In genomic region chr11:121686674-121687073, GRCm38 (mm10) we compare ENCODE assay signal across 11 mouse cellular contexts. TPM values are rescaled to one million over a fixed set of nuclear protein-coding genes. Genes with fewer than 3 reads are reported as not detected.
DNase-seq lines count a peak whose midpoint lies in the region; TF ChIP-seq lines count a peak whose summit lies in the region.
"Had no signal": no experiment of that assay in that cellular context is flagged by ENCODE, and none has a peak within 500 bp of the region (broad histone marks: within the 10 kb centered on the region; RNA-seq: fewer than 3 reads in every experiment).

No protein-coding gene starts in this region.

- no peak for TF ChIP-seq POLR2A in embryonic fibroblast, embryonic 13.5 days (IDR thresholded peaks at IDR 0.05; ENCODE audit: low read depth, low read length)

- peak; percentile 15 for DNase-seq in gastrocnemius, postnatal 14 days
- DNase-seq in gastrocnemius, postnatal 36 days = no peak
- DNase-seq in 3T3-L1 (ENCODE audit: low read depth, low spot score) = peak; percentile 80
- DNase-seq in kidney, adult 9 months = peak; percentile 76
- DNase-seq in ovary, adult 18-20 months (ENCODE audit: low spot score) = no peak
- DNase-seq in embryo, embryonic 10 days (ENCODE audit: low spot score) = no peak
- no peak for DNase-seq in left cerebral cortex, postnatal 25 days (ENCODE audit: low spot score in 2 of 2)
- DNase-seq: cerebellum, adult 11-12 months; right cerebral cortex, postnatal 25 days had no signal

- TF ChIP-seq CTCF in embryonic fibroblast, embryonic 13.5 days (IDR thresholded peaks at IDR 0.05; ENCODE audit: borderline replicate concordance, insufficient read depth, low read length) = no peak

- no peak overlapping the region for H3K4me3 ChIP-seq in embryonic fibroblast, embryonic 13.5 days (ENCODE audit: insufficient read depth, low read length)
- H3K4me3 ChIP-seq: neural tube, embryonic 13.5 days had no signal

- H3K27ac ChIP-seq in embryonic fibroblast, embryonic 13.5 days (ENCODE audit: insufficient read depth, low read length) = peak overlapping the region; percentile 39
- H3K27ac ChIP-seq: neural tube, embryonic 13.5 days had no signal

- peaks cover 3% of the 10 kb centered on the region for H3K4me1 ChIP-seq in embryonic fibroblast, embryonic 13.5 days (ENCODE audit: control insufficient read depth, insufficient read depth, low read length)
- H3K4me1 ChIP-seq: neural tube, embryonic 13.5 days had no signal

- intact Hi-C loops in gastrocnemius, postnatal 14 days (cut with DNase I; ENCODE audit: low total_unique reads) = no loop called here
- intact Hi-C loops in gastrocnemius, postnatal 36 days (cut with DNase I) = no loop called here
- intact Hi-C loops in left cerebral cortex, postnatal 25 days (cut with DNase I) = no loop called here

RNA-seq across cellular contexts. Expression of gene B3gntl1, which starts 13.7 kb away (rescaled TPM):
- total RNA-seq in gastrocnemius, postnatal 14 days (2021) = 1 to 10 TPM; 2.3 to 2.8 TPM
- 1 to 10 TPM; 1.8 to 2.0 TPM for total RNA-seq in gastrocnemius, postnatal 36 days (2021)
- polyA plus RNA-seq in embryonic fibroblast, embryonic 13.5 days (2011; ENCODE audit: insufficient read length, low read depth, missing spikeins) = 4.5 and 5.3 TPM in 2 replicates
- total RNA-seq in left cerebral cortex, postnatal 25 days (2021) = 1 to 10 TPM; 5.8 to 6.8 TPM

RNA-seq across cellular contexts. Expression of gene Metrnl, which starts 14.7 kb away (rescaled TPM):
- 10 to 100 TPM in 1 of 2 experiments, 1 to 10 TPM in 1; 8.9 to 15.3 TPM for total RNA-seq in gastrocnemius, postnatal 14 days (2021)
- 10 to 100 TPM in 1 of 2 experiments, 1 to 10 TPM in 1; 7.2 to 12.0 TPM for total RNA-seq in gastrocnemius, postnatal 36 days (2021)
- 26.3 and 29.4 TPM in 2 replicates for polyA plus RNA-seq in embryonic fibroblast, embryonic 13.5 days (2011; ENCODE audit: insufficient read length, low read depth, missing spikeins)
- 10 to 100 TPM; 10.4 to 14.7 TPM for total RNA-seq in left cerebral cortex, postnatal 25 days (2021)

Comparison
In these comparisons a context has a peak if more than half of its experiments do, and no peak if none do; other contexts are left out.
1. DNase-seq: peak in gastrocnemius, postnatal 14 days (single experiment), 3T3-L1 (single experiment) and kidney, adult 9 months (single experiment); none in gastrocnemius, postnatal 36 days (0 of 2), ovary, adult 18-20 months (single experiment), embryo, embryonic 10 days (single experiment) and left cerebral cortex, postnatal 25 days (0 of 2).